ENCODE assay signal across 9 mouse cellular contexts in the genomic region with DNA sequence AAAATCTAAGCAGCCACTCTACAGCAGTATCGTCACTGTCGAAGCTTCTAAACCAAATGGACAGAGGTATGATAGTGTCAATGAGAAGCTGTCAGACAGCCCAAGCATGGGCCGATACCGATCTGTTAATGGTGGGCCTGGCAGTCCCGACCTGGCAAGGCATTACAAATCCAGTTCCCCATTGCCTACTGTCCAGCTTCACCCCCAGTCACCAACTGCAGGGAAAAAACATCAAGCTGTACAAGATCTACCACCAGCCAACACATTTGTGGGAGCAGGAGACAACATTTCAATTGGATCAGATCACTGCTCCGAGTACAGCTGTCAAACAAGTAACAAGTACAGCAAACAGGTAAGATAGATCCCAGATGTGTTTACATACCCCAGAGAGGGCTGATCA. TPM values are rescaled to one million over a fixed set of nuclear protein-coding genes. Genes with fewer than 3 reads are reported as not detected.
DNase-seq lines count a peak whose midpoint lies in the region; ATAC-seq and TF ChIP-seq lines count a peak whose summit lies in the region.
"Had no signal": no experiment of that assay in that cellular context is flagged by ENCODE, and none has a peak within 500 bp of the region (broad histone marks: within the 10 kb centered on the region; RNA-seq: fewer than 3 reads in every experiment).

No protein-coding gene starts in this region.

- 17% methylated on average over 6 of the region's 6 CpGs for WGBS in liver, embryonic 11.5 days
- WGBS in forebrain, embryonic 12.5 days, result 45% methylated on average over 6 of the region's 6 CpGs
- WGBS in limb, embryonic 11.5 days, result 24% methylated on average over 6 of the region's 6 CpGs
- 49% methylated on average over 6 of the region's 6 CpGs for WGBS in small intestine, adult 2 months

- ATAC-seq in liver, embryonic 11.5 days (replicated peaks; ENCODE audit: low FRiP score), result no peak
- no peak for ATAC-seq in forebrain, embryonic 12.5 days (ENCODE audit: low FRiP score)
- ATAC-seq in limb, embryonic 11.5 days (ENCODE audit: insufficient number of reproducible peaks, low FRiP score, low TSS enrichment, low read depth), result no peak
- ATAC-seq: Patski had no signal

- TF ChIP-seq POLR2A in small intestine, adult 2 months (IDR thresholded peaks at IDR 0.05; ENCODE audit: low read depth, low read length), result no peak

- DNase-seq in liver, embryonic 11.5 days (ENCODE audit: low spot score), result no peak
- DNase-seq in liver, result no peak
- peak; percentile 25 for DNase-seq in limb, embryonic 11.5 days (ENCODE audit: low spot score)
- DNase-seq in adrenal gland, adult 18-20 months (ENCODE audit: low spot score in 2 of 2), result no peak
- DNase-seq in spleen, postnatal 10 days (ENCODE audit: low spot score in 2 of 2), result no peak
- no peak for DNase-seq in adrenal gland, postnatal 14 days

- H3K9ac ChIP-seq in liver, embryonic 11.5 days (ENCODE audit: low read depth, low read length), result no peak overlapping the region
- no peak overlapping the region for H3K9ac ChIP-seq in forebrain, embryonic 12.5 days
- H3K9ac ChIP-seq in limb, embryonic 11.5 days (ENCODE audit: low read length), result no peak overlapping the region

- peaks cover 4% of the 10 kb centered on the region for H3K4me1 ChIP-seq in liver, embryonic 11.5 days (replicated peaks; ENCODE audit: control insufficient read depth, insufficient read depth, low read length)
- H3K4me1 ChIP-seq in forebrain, embryonic 12.5 days, result peaks cover 35% of the 10 kb centered on the region
- H3K4me1 ChIP-seq in limb, embryonic 11.5 days (ENCODE audit: control insufficient read depth, insufficient read depth, low read length), result peaks cover 4% of the 10 kb centered on the region; the same call in 1 of the 2 replicates
- H3K4me1 ChIP-seq in small intestine, adult 2 months (ENCODE audit: control insufficient read depth, insufficient read depth, insufficient read length, low read length), result peaks cover 2% of the 10 kb centered on the region; the same call in 1 of the 2 replicates

- no peaks in the 10 kb centered on the region for H3K36me3 ChIP-seq in liver, embryonic 11.5 days (ENCODE audit: control insufficient read depth, insufficient read depth, low read length)
- H3K36me3 ChIP-seq in forebrain, embryonic 12.5 days (replicated peaks), result no peaks in the 10 kb centered on the region
- H3K36me3 ChIP-seq in limb, embryonic 11.5 days (ENCODE audit: control insufficient read depth, insufficient read depth, low read length), result no peaks in the 10 kb centered on the region
- no peaks in the 10 kb centered on the region for H3K36me3 ChIP-seq in small intestine, adult 2 months (ENCODE audit: control insufficient read depth, insufficient read depth, low read length)

- peak overlapping the region; percentile 17; the same call in 1 of the 2 replicates for H3K4me3 ChIP-seq in liver, embryonic 11.5 days (ENCODE audit: low read depth, low read length)
- H3K4me3 ChIP-seq in forebrain, embryonic 12.5 days (replicated peaks), result peak overlapping the region; percentile 61
- H3K4me3 ChIP-seq in limb, embryonic 11.5 days (ENCODE audit: low read depth, low read length), result peak overlapping the region; percentile 60
- H3K4me3 ChIP-seq in small intestine, adult 2 months (ENCODE audit: low read depth, low read length), result peak overlapping the region; percentile 30

- no peaks in the 10 kb centered on the region for H3K9me3 ChIP-seq in liver, embryonic 11.5 days (ENCODE audit: control insufficient read depth, low read length)
- H3K9me3 ChIP-seq in forebrain, embryonic 12.5 days, result no peaks in the 10 kb centered on the region
- H3K9me3 ChIP-seq in limb, embryonic 11.5 days (ENCODE audit: control insufficient read depth, low read length), result no peaks in the 10 kb centered on the region

- TF ChIP-seq CTCF in small intestine, adult 2 months (IDR thresholded peaks at IDR 0.05; ENCODE audit: extremely low read depth, insufficient read length, insufficient replicate concordance, low read depth, low read length), result no peak

- no peak overlapping the region for H3K27ac ChIP-seq in liver, embryonic 11.5 days (ENCODE audit: low read depth, low read length)
- H3K27ac ChIP-seq in forebrain, embryonic 12.5 days, result no peak overlapping the region
- H3K27ac ChIP-seq in limb, embryonic 11.5 days (replicated peaks; ENCODE audit: low read depth, low read length), result no peak overlapping the region
- no peak overlapping the region for H3K27ac ChIP-seq in small intestine, adult 2 months (ENCODE audit: insufficient read depth, low read depth, low read length)

- peaks cover 28% of the 10 kb centered on the region for H3K27me3 ChIP-seq in liver, embryonic 11.5 days (replicated peaks; ENCODE audit: control insufficient read depth, insufficient read depth, low read length)
- peaks cover 25% of the 10 kb centered on the region for H3K27me3 ChIP-seq in forebrain, embryonic 12.5 days
- H3K27me3 ChIP-seq in limb, embryonic 11.5 days (ENCODE audit: control insufficient read depth, insufficient read depth, low read length), result peaks cover 8% of the 10 kb centered on the region; the same call in 1 of the 2 replicates
- peaks cover 25% of the 10 kb centered on the region for H3K27me3 ChIP-seq in small intestine, adult 2 months (ENCODE audit: control insufficient read depth, insufficient read depth, low read length)
- H3K27me3 ChIP-seq: Patski had no signal

- peak overlapping the region; percentile 94 for H3K4me2 ChIP-seq in liver, embryonic 11.5 days
- H3K4me2 ChIP-seq in forebrain, embryonic 12.5 days, result peak overlapping the region; percentile 93
- H3K4me2 ChIP-seq in limb, embryonic 11.5 days (ENCODE audit: low read depth, severe bottlenecking), result peak overlapping the region; percentile 80

RNA-seq across cellular contexts. Expression of gene Pcdh7, which starts 4.2 kb away (rescaled TPM):
- polyA plus RNA-seq in liver, embryonic 11.5 days (2014; fragmentation: Nextera tagmentation; extraction: Ambion mirVana), result 4.0 and 4.4 TPM in 2 replicates
- polyA plus RNA-seq in forebrain, embryonic 12.5 days (2016; fragmentation: Nextera tagmentation; extraction: Ambion mirVana), result 7.9 and 9.4 TPM in 2 replicates
- polyA plus RNA-seq in limb, embryonic 11.5 days (2014; fragmentation: Nextera tagmentation; extraction: Ambion mirVana), result 5.1 and 6.8 TPM in 2 replicates
- 3.5 and 4.4 TPM in 2 replicates for polyA plus RNA-seq in small intestine, adult 2 months (2012; rRNA removed)
- total RNA-seq in adrenal gland, adult 18-20 months (2021), result 1 to 10 TPM in 1 of 2 experiments, under 1 TPM in 1; 0.96 to 2.5 TPM
- 4.6 and 7.6 TPM in 2 replicates for total RNA-seq in adrenal gland, postnatal 14 days (2021)
